Mouse (Mus musculus) hindlimb bud, embryonic 11.5 days (tissue): ENCODE measurements around the gene 2810408A11Rik.

Experiments used
- DNase-seq: peaks from one replicate; pipeline ENCODE4 v3.0.0-alpha.2; 2012; ENCODE audit warnings: low read depth, low spot score; ENCODE audit errors: extremely low spot score

Gene 2810408A11Rik

DNA sequence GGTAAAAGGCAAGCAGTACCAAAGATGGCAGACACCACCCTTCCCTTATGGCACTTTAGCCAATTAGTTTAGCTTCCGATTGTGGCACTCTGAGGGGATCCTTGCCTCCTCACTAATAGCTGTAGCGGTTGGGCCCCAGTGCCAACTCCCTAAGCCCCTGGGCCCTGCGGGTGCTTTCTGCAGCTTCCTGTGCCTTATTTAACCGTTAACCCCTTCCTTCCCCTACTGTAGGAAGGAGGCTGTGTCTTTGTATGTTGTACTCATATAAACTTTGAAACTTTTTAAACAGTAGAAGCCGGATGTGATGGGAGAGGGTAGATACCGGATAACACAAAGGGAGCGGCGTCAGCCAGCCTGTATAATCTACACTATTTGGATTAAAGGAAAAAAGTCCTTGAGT is 50.0 kb downstream of the 2810408A11Rik start:
- DNase-seq, result no peak

DNA sequence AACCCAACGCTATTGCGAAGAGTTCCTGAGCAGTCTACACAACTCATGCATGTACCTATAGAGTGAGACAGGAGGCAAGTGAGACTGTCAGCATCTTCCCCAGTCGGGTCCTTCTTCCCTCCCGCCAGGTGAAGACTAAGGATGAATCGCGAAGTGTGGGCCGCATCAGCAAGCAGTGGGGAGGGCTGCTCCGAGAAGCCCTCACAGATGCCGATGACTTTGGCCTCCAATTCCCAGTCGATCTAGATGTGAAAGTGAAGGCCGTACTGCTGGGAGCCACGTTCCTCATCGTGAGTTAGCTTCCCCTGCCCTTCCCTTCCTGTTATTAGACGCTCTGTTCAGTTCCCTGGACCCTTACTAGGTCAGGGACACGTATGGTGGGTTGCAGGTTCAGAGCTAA is 50.9 kb downstream of the 2810408A11Rik start:
- DNase-seq, result no peak

DNA sequence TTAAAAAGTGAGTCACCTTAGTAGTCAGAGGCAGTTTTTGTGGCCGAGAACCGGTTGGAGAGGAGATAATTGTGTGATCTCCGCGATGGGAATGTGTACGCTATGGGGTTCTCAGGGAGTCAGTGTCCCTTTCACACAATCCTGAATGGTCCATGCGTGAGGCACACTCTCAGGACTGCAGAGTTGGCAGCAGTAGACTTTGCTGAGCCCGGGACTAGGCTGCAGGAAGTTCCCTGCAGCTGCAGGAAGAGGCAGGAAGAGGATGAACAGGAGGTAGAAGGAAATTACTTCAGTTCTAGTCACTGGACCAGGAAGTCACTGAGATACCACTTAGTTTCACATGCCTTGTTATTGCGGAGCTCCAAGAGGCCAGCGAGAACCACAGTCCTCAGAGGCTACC is 51.7 kb downstream of the 2810408A11Rik start:
- DNase-seq, result no peak

DNA sequence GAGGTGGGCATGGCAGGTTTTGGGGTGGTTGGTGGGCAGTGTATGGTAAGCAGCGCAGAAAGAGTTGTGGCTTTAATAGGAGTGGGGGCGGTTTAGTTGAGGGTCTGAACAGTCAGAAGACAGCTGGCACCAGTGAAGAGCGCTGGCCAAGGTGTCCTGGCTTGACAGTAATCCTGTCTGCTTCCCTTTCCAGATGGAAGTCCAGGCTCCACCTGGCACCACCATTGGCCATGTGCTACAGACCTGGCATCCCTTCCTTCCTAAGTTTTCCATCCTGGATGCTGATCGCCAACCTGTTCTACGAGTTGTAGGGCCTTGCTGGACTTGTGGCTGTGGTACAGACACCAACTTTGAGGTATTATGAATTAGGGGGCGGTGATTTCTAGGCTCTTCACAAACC is 52.8 kb downstream of the 2810408A11Rik start:
- DNase-seq, result no peak
